Mouse (Mus musculus) central nervous system, embryonic 18 days (tissue): ENCODE measurements around the gene Gm11567. TPM values are rescaled to one million over a fixed set of nuclear protein-coding genes. Genes with fewer than 3 reads are reported as not detected.

Source experiments
- polyA plus RNA-seq: library from polyadenylated mRNA; depleted of rRNA; stranded (reverse); fragments of >200 nt; gene quantifications from 2 replicates; pipeline ENCODE4 v1.2.3, GENCODE M21; 2012; rRNA removed

Gm11567 gene
- polyA plus RNA-seq: not detected in 2 replicates

DNA sequence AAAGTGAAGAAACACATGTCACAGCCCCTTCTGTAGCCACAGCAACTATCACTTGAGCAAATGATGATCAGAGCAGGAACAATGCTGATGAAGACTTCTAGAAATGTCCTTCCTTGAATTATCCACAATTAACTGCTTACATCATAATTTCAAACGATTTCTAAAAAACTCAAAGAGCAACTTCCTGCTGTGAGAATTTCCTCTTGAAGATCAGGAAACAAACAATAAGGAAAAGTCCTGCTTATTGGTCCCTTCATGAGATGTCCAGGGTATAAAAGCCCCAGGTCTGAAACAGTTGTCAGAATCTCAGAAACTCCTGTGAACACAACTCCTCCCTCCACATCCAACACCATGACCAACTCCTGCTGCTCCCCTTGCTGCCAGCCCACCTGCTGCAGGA lies at the start of gene Gm11567:
TSS of gene Gm11567 (plus strand) at position 301 of the 400 bp plus-strand sequence.

DNA sequence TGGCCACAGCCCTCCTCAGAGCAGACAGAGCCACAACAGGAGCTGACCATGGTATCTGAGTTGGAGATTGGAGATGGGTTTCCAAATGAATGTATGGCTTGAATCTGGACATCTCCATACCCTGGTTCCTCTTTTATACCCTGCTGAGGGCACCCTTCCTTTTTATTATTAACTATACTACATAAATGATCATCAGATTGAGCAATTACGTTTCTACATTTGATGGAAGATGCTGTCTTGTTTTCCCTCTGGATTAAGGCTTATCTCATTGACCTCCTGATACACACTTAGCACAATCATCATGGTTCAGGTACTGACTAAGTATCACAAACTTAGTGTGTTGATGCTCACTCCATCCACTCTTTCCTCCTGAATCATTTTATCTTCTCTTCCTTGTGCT lies 41.0 kb upstream of the Gm11567 start, which contains the start of gene 2300003K06Rik:
TSS of gene 2300003K06Rik (minus strand) at position 101 of the 400 bp plus-strand sequence.

DNA sequence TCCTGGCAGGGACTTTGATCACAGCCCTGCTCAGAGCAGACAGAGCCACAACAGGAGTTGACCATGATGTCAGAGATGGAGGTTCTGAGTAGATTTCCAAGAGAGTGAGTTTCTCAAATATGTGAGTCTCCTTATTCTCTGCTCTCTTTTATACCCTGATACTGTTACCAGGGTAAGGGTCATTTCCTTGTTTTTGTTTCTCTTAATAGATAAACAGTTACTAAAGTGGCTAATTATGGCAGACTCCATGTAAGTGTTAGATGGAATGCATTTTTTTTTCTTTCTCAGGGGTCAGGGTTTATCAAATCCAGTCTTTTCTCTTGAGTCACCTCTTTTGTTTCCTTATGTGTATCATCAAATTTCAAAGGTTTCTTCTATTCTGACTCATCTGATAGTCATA lies 27.5 kb upstream of the Gm11567 start, which contains the start of gene Krtap4-16:
TSS of gene Krtap4-16 (minus strand) at position 101 of the 400 bp plus-strand sequence.

DNA sequence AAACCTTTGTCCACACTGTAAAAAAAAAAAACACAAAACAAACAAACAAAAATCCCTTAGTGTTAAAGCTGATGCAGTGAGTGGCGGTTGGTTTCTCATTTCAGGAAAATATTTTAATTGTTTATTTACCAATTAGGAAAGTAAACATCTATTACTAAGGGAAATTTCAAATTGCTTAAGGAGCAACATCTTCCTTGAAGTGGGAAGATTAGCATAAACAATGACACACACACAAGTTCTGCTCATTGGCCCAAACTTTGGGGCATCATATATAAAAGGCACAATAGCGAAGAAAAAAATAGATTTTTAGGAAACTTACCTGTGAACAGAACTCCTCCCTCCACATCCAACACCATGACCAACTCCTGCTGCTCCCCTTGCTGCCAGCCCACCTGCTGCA lies 21.4 kb upstream of the Gm11567 start, which contains the start of gene Gm11568:
TSS of gene Gm11568 (plus strand) at position 301 of the 400 bp plus-strand sequence.

DNA sequence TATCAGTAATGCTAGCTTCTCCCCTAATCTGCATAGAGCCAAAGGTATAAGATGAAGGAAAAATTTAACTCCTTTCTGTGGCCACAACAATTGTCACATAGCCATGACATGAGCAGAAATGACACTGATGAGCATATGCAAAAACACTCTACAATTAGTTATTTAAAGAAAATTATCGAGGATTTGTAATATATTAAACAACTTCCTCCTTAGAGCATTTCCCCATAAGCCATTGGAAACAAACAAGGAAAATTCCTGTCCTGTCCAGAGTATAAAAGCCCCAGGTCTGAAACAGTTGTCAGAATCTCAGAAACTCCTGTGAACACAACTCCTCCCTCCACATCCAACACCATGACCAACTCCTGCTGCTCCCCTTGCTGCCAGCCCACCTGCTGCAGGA lies 14.8 kb upstream of the Gm11567 start, which contains the start of gene Gm11559:
TSS of gene Gm11559 (plus strand) at position 301 of the 400 bp plus-strand sequence.

DNA sequence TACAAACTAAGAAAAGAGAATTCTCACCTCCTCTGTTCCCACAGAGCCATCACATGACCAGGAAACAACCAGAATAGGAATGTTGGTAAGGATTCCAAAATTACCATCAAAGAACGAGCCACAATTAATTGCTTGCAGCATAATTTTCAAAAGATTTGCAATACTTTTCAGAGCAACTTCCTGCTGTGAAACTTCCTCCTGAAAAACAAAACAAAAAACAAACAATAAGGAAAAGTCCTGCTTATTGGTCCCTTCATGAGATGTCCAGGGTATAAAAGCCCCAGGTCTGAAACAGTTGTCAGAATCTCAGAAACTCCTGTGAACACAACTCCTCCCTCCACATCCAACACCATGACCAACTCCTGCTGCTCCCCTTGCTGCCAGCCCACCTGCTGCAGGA lies 5.9 kb upstream of the Gm11567 start, which contains the start of gene Krtap9-1:
TSS of gene Krtap9-1 (plus strand) at position 301 of the 400 bp plus-strand sequence.

DNA sequence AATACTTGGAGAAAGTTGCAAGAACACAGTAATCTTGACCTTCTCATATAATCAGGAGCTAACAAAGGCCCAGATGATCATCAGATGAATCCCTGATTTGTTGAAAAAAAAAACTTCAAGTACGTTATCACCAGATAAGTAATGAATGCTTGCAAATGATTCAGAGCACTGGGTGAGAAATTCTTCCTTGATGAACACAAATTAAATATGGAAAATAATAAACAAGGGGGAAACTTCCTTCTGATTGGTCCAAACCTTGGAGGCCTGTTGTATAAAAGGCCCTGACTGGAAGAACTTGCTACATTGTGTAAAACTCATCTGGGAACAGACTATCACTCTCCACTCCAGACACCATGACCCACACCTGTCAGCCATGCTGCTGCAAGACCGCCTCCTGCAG lies 28.6 kb downstream of the Gm11567 start, which contains the start of gene Krtap31-1:
TSS of gene Krtap31-1 (plus strand) at position 301 of the 400 bp plus-strand sequence.

DNA sequence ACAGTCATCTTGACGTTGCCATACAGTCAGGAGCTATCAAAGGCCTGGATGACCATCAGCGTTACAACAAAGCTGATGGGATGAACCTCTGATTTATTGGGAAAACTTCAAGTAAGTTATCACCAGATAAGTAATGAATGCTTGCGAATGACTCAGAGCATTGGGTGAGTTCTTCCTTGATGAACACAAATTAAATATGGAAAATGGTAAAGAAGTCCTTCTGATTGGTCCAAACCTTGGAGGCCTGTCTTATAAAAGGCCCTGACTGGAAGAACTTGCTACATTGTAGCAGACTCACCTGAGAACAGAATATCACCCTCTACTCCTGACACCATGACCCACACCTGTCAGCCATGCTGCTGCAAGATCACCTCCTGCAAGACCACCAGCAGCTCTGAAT lies 35.5 kb downstream of the Gm11567 start, which contains the start of gene Gm11565:
TSS of gene Gm11565 (plus strand) at position 301 of the 400 bp plus-strand sequence.

Other genes with a start within 250 kb of the Gm11567 start
- gene Krtap4-2, start 244.1 kb upstream of the Gm11567 start, polyA plus RNA-seq: not detected in 2 replicates
- not detected in 2 replicates for gene Krtap4-7, start 235.1 kb upstream of the Gm11567 start, polyA plus RNA-seq
- gene Gm11555, start 229.0 kb upstream of the Gm11567 start, polyA plus RNA-seq: not detected in 2 replicates
- gene Gm11563, start 220.2 kb upstream of the Gm11567 start, polyA plus RNA-seq: not detected in 2 replicates
- not detected in 2 replicates for gene Krtap4-6, start 213.2 kb upstream of the Gm11567 start, polyA plus RNA-seq
- not detected in 2 replicates for gene Gm14190, start 188.4 kb upstream of the Gm11567 start, polyA plus RNA-seq
- gene Gm14180, start 144.9 kb upstream of the Gm11567 start, polyA plus RNA-seq: not detected in 2 replicates
- gene Gm11595, start 106.3 kb upstream of the Gm11567 start, polyA plus RNA-seq: not detected in 2 replicates
- not detected in 2 replicates for gene Krtap4-8, start 98.5 kb upstream of the Gm11567 start, polyA plus RNA-seq
- not detected in 2 replicates for gene Krtap4-9, start 94.0 kb upstream of the Gm11567 start, polyA plus RNA-seq
- gene Gm11596, start 85.7 kb upstream of the Gm11567 start, polyA plus RNA-seq: not detected in 2 replicates
- 0.07 TPM in 1 of 2 replicates, not detected in the other for gene Gm11569, start 80.3 kb upstream of the Gm11567 start, polyA plus RNA-seq
- not detected in 2 replicates for gene Gm11554, start 74.7 kb upstream of the Gm11567 start, polyA plus RNA-seq
- gene Krtap4-13, start 69.3 kb upstream of the Gm11567 start, polyA plus RNA-seq: not detected in 2 replicates
- not detected in 2 replicates for gene Gm11564, start 63.5 kb upstream of the Gm11567 start, polyA plus RNA-seq
- gene 2300003K06Rik, start 41.1 kb upstream of the Gm11567 start, polyA plus RNA-seq: not detected in 2 replicates
- gene Krtap4-16, start 27.6 kb upstream of the Gm11567 start, polyA plus RNA-seq: not detected in 2 replicates
- not detected in 2 replicates for gene Gm11568, start 21.3 kb upstream of the Gm11567 start, polyA plus RNA-seq
- gene Gm11559, start 14.7 kb upstream of the Gm11567 start, polyA plus RNA-seq: not detected in 2 replicates
- not detected in 2 replicates for gene Krtap9-1, start 5.8 kb upstream of the Gm11567 start, polyA plus RNA-seq
- gene Krtap31-1, start 28.7 kb downstream of the Gm11567 start, polyA plus RNA-seq: 0.13 TPM in 1 of 2 replicates, not detected in the other
- not detected in 2 replicates for gene Gm11565, start 35.6 kb downstream of the Gm11567 start, polyA plus RNA-seq
- not detected in 2 replicates for gene Krtap31-2, start 57.1 kb downstream of the Gm11567 start, polyA plus RNA-seq
- gene Krtap9-5, start 69.3 kb downstream of the Gm11567 start, polyA plus RNA-seq: not detected in 2 replicates
- not detected in 2 replicates for gene Krtap29-1, start 99.9 kb downstream of the Gm11567 start, polyA plus RNA-seq
- not detected in 2 replicates for gene Krtap16-1, start 107.4 kb downstream of the Gm11567 start, polyA plus RNA-seq
- gene Krtap17-1, start 114.8 kb downstream of the Gm11567 start, polyA plus RNA-seq: 0.52 and 0.53 TPM in 2 replicates
- 0.04 TPM in 1 of 2 replicates, not detected in the other for gene Krt33a, start 137.0 kb downstream of the Gm11567 start, polyA plus RNA-seq
- gene Krt33b, start 150.7 kb downstream of the Gm11567 start, polyA plus RNA-seq: 0.11 TPM in 1 of 2 replicates, not detected in the other
- gene Krt34, start 162.4 kb downstream of the Gm11567 start, polyA plus RNA-seq: not detected in 2 replicates
- not detected in 2 replicates for gene Krt31, start 171.4 kb downstream of the Gm11567 start, polyA plus RNA-seq
- 0.08 TPM in 1 of 2 replicates, not detected in the other for gene Krt32, start 209.0 kb downstream of the Gm11567 start, polyA plus RNA-seq
- gene Krt35, start 217.1 kb downstream of the Gm11567 start, polyA plus RNA-seq: not detected in 2 replicates
- gene Krt36, start 226.4 kb downstream of the Gm11567 start, polyA plus RNA-seq: 0.04 TPM in 1 of 2 replicates, not detected in the other
- 0.03 and 5.1 TPM in 2 replicates for gene Krt13, start 242.4 kb downstream of the Gm11567 start, polyA plus RNA-seq